In the genomic region with DNA sequence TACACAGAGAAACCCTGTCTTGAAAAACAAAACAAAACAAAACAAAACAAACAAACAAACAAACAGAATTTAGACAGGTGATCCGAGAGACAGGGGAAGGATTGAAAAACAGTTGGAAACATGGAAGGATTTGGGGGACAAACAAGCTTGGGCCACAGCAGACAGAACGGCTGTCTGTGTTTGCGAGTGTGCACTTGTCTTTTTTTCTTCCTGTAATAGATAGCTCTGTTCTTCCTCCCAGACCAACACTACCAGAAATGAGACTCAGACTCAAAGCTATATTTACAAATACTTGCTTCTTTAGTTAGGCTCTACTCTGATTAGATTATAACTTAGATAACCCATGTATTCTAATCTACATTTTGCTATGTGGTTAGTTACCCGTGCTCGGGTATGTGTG, we compare ENCODE assay signal across 29 mouse cellular contexts. TPM values are rescaled to one million over a fixed set of nuclear protein-coding genes. Genes with fewer than 3 reads are reported as not detected.
DNase-seq lines count a peak whose midpoint lies in the region; ATAC-seq and TF ChIP-seq lines count a peak whose summit lies in the region.
"Had no signal": no experiment of that assay in that cellular context is flagged by ENCODE, and none has a peak within 500 bp of the region (broad histone marks: within the 10 kb centered on the region; RNA-seq: fewer than 3 reads in every experiment).

No protein-coding gene starts in this region.

- H3K4me1 ChIP-seq in liver, embryonic 11.5 days (replicated peaks; ENCODE audit: control insufficient read depth, insufficient read depth, low read length): peaks cover 23% of the 10 kb centered on the region
- H3K4me1 ChIP-seq in liver, embryonic 14.5 days (replicated peaks; ENCODE audit: control insufficient read depth in 2 of 2, insufficient read depth in 2 of 2, low read length in 1 of 2): peaks cover 42 to 47% of the 10 kb centered on the region in 2 experiments
- H3K4me1 ChIP-seq in liver, postnatal 0 days (ENCODE audit: insufficient read depth): peaks cover 19% of the 10 kb centered on the region
- no peaks in the 10 kb centered on the region for H3K4me1 ChIP-seq in midbrain, embryonic 16.5 days (ENCODE audit: control insufficient read depth, insufficient read depth, low read length)
- H3K4me1 ChIP-seq: embryonic facial prominence, embryonic 13.5 days; forebrain, embryonic 12.5 days; forebrain, embryonic 15.5 days; heart, embryonic 15.5 days; hindbrain, embryonic 10.5 days; hindbrain, embryonic 13.5 days had no signal

- peak overlapping the region; percentile 62; the same call in 1 of the 2 replicates for H3K27ac ChIP-seq in liver, embryonic 11.5 days (ENCODE audit: low read depth, low read length)
- H3K27ac ChIP-seq in liver, embryonic 14.5 days: peak overlapping the region; percentile 29
- 0 out of 2 replicates have a peak overlapping the region, but pooled peaks have one; percentile 6 for H3K27ac ChIP-seq in liver, postnatal 0 days (ENCODE audit: low read depth)
- H3K27ac ChIP-seq in midbrain, embryonic 16.5 days (ENCODE audit: low read length): no peak overlapping the region
- H3K27ac ChIP-seq: embryonic facial prominence, embryonic 10.5 days; embryonic facial prominence, embryonic 13.5 days; forebrain, embryonic 12.5 days; forebrain, embryonic 15.5 days; heart, embryonic 15.5 days; hindbrain, embryonic 10.5 days; hindbrain, embryonic 13.5 days had no signal

- peak overlapping the region; percentile 3; the same call in 1 of the 2 replicates for H3K4me2 ChIP-seq in liver, embryonic 11.5 days
- no peak overlapping the region; the same call in 1 of the 2 replicates for H3K4me2 ChIP-seq in liver, embryonic 14.5 days (ENCODE audit: low read depth)
- H3K4me2 ChIP-seq in liver, postnatal 0 days (ENCODE audit: low read depth, low read length): no peak overlapping the region
- H3K4me2 ChIP-seq in midbrain, embryonic 16.5 days (ENCODE audit: low read length): no peak overlapping the region
- H3K4me2 ChIP-seq: embryonic facial prominence, embryonic 13.5 days; forebrain, embryonic 12.5 days; forebrain, embryonic 15.5 days; heart, embryonic 12.5 days; heart, embryonic 15.5 days; hindbrain, embryonic 13.5 days had no signal

- no peak overlapping the region for H3K4me3 ChIP-seq in liver, embryonic 11.5 days (ENCODE audit: low read depth, low read length)
- no peak overlapping the region for H3K4me3 ChIP-seq in liver, embryonic 14.5 days (ENCODE audit: insufficient read depth in 1 of 2, low read depth in 2 of 2, low read length in 2 of 2)
- no peak overlapping the region for H3K4me3 ChIP-seq in liver, postnatal 0 days (ENCODE audit: low read depth, low read length)
- H3K4me3 ChIP-seq in midbrain, embryonic 16.5 days (ENCODE audit: low read depth, low read length): no peak overlapping the region
- H3K4me3 ChIP-seq: embryonic facial prominence, embryonic 10.5 days; embryonic facial prominence, embryonic 13.5 days; forebrain, embryonic 12.5 days; forebrain, embryonic 15.5 days; heart, embryonic 12.5 days; heart, embryonic 15.5 days; hindbrain, embryonic 10.5 days; hindbrain, embryonic 13.5 days had no signal

- H3K36me3 ChIP-seq in liver, embryonic 11.5 days (ENCODE audit: control insufficient read depth, insufficient read depth, low read length): no peaks in the 10 kb centered on the region
- no peaks in the 10 kb centered on the region for H3K36me3 ChIP-seq in liver, embryonic 14.5 days (replicated peaks; ENCODE audit: control insufficient read depth, insufficient read depth, low read depth)
- H3K36me3 ChIP-seq in liver, postnatal 0 days (replicated peaks; ENCODE audit: insufficient read depth, low read length): 0 out of 2 replicates have a peak, but pooled peaks cover 3% of the 10 kb centered on the region
- no peaks in the 10 kb centered on the region for H3K36me3 ChIP-seq in midbrain, embryonic 16.5 days (ENCODE audit: control insufficient read depth, insufficient read depth, low read length)
- H3K36me3 ChIP-seq: embryonic facial prominence, embryonic 10.5 days; embryonic facial prominence, embryonic 13.5 days; forebrain, embryonic 12.5 days; forebrain, embryonic 15.5 days; heart, embryonic 12.5 days; heart, embryonic 15.5 days; hindbrain, embryonic 10.5 days; hindbrain, embryonic 13.5 days had no signal

- no peak overlapping the region for H3K9ac ChIP-seq in liver, embryonic 11.5 days (ENCODE audit: low read depth, low read length)
- no peak overlapping the region for H3K9ac ChIP-seq in liver, embryonic 14.5 days (replicated peaks)
- no peak overlapping the region for H3K9ac ChIP-seq in liver, postnatal 0 days (replicated peaks)
- no peak overlapping the region for H3K9ac ChIP-seq in midbrain, embryonic 16.5 days (ENCODE audit: low read depth, low read length)
- H3K9ac ChIP-seq: embryonic facial prominence, embryonic 13.5 days; forebrain, embryonic 12.5 days; forebrain, embryonic 15.5 days; heart, embryonic 12.5 days; heart, embryonic 15.5 days; hindbrain, embryonic 13.5 days had no signal

- no peak for DNase-seq in liver, embryonic 11.5 days (ENCODE audit: low spot score)
- DNase-seq in liver: no peak
- no peak for DNase-seq in liver, embryonic 14.5 days (ENCODE audit: low read depth in 3 of 3, low spot score in 3 of 3)
- DNase-seq in liver, postnatal 0 days: no peak
- no peak for DNase-seq in urinary bladder, postnatal 14 days (ENCODE audit: low spot score)
- DNase-seq: adrenal gland, adult 2 months; adrenal gland, postnatal 25 days; cerebellum, adult 11-12 months; cerebellum, adult 8-10 months; cerebellum, postnatal 10 days; cerebellum, postnatal 36 days; embryo, embryonic 11 days; gastrocnemius, postnatal 25 days; heart, adult 18-20 months; heart, postnatal 10 days; heart, postnatal 36 days had no signal

- no peak for TF ChIP-seq EP300 in liver, embryonic 14.5 days (IDR thresholded peaks at IDR 0.05; ENCODE audit: low read depth)
- TF ChIP-seq EP300 in liver, postnatal 0 days (IDR thresholded peaks at IDR 0.05; ENCODE audit: low read depth): no peak

- peaks cover 9% of the 10 kb centered on the region; the same call in 1 of the 2 replicates for H3K9me3 ChIP-seq in liver, embryonic 11.5 days (ENCODE audit: control insufficient read depth, low read length)
- peaks cover 5% of the 10 kb centered on the region; the same call in 1 of the 2 replicates for H3K9me3 ChIP-seq in liver, embryonic 14.5 days (ENCODE audit: control insufficient read depth, low read length)
- H3K9me3 ChIP-seq in liver, postnatal 0 days (ENCODE audit: low read length): peaks cover 9% of the 10 kb centered on the region
- no peaks in the 10 kb centered on the region for H3K9me3 ChIP-seq in midbrain, embryonic 16.5 days (replicated peaks; ENCODE audit: control insufficient read depth, low read length, poor library complexity, severe bottlenecking)
- H3K9me3 ChIP-seq: forebrain, embryonic 15.5 days; heart, embryonic 15.5 days; hindbrain, embryonic 13.5 days had no signal

- 56% methylated on average over 5 of the region's 5 CpGs for WGBS in liver, embryonic 11.5 days
- 17% methylated on average over 5 of the region's 5 CpGs for WGBS in liver, embryonic 14.5 days (ENCODE audit: insufficient replicate concordance)
- 47% methylated on average over 5 of the region's 5 CpGs for whole genome bisulfite sequencing in liver, postnatal 0 days (ENCODE audit: insufficient replicate concordance)
- WGBS in midbrain, embryonic 16.5 days: 96% methylated on average over 5 of the region's 5 CpGs

- ATAC-seq in liver, embryonic 11.5 days (replicated peaks; ENCODE audit: low FRiP score): peak; percentile 7; the same call in 1 of the 2 replicates
- ATAC-seq in liver, embryonic 14.5 days (ENCODE audit: insufficient read depth): no peak
- ATAC-seq in liver, postnatal 0 days: no peak
- no peak for ATAC-seq in monocyte, adult 5-6 weeks (replicated peaks; ENCODE audit: insufficient number of reproducible peaks, low FRiP score, low TSS enrichment, poor library complexity, severe bottlenecking)
- ATAC-seq in midbrain, embryonic 16.5 days: no peak
- no peak for ATAC-seq in erythroid progenitor cell, adult 5-6 weeks (replicated peaks; ENCODE audit: low FRiP score, poor library complexity, severe bottlenecking)
- ATAC-seq: forebrain, embryonic 15.5 days; hindbrain, embryonic 16.5 days; Patski had no signal

- no peak for TF ChIP-seq CTCF in liver, embryonic 14.5 days (IDR thresholded peaks at IDR 0.05; ENCODE audit: low read depth)
- no peak for TF ChIP-seq CTCF in liver, postnatal 0 days (IDR thresholded peaks at IDR 0.05; ENCODE audit: low read depth)

- H3K27me3 ChIP-seq in liver, embryonic 11.5 days (replicated peaks; ENCODE audit: control insufficient read depth, insufficient read depth, low read length): no peaks in the 10 kb centered on the region
- no peaks in the 10 kb centered on the region for H3K27me3 ChIP-seq in liver, embryonic 14.5 days (ENCODE audit: control insufficient read depth, insufficient read depth, low read length)
- H3K27me3 ChIP-seq in liver, postnatal 0 days (ENCODE audit: insufficient read depth, low read length): no peaks in the 10 kb centered on the region
- no peaks in the 10 kb centered on the region for H3K27me3 ChIP-seq in midbrain, embryonic 16.5 days (ENCODE audit: control insufficient read depth, insufficient read depth, low read depth, low read length)
- H3K27me3 ChIP-seq: embryonic facial prominence, embryonic 13.5 days; forebrain, embryonic 12.5 days; forebrain, embryonic 15.5 days; heart, embryonic 12.5 days; heart, embryonic 15.5 days; hindbrain, embryonic 13.5 days; Patski had no signal

RNA-seq across cellular contexts. Expression of gene Atp13a3, which starts 51.6 kb away (rescaled TPM):
- polyA plus RNA-seq in liver, embryonic 11.5 days (2014; fragmentation: Nextera tagmentation; extraction: Ambion mirVana): 22.6 and 23.0 TPM in 2 replicates
- 11.7 and 14.8 TPM in 2 replicates for polyA plus RNA-seq in liver, embryonic 14.5 days (2012; rRNA removed)
- polyA plus RNA-seq in liver, embryonic 14.5 days (2014; fragmentation: Nextera tagmentation; extraction: Ambion mirVana): 8.7 and 10.7 TPM in 2 replicates
- 9.0 and 9.9 TPM in 2 replicates for polyA plus RNA-seq in liver, postnatal 0 days (2015; fragmentation: Nextera tagmentation; extraction: Ambion mirVana)
- 54.6 to 83.2 TPM (median 70.1 TPM) in 3 replicates for total RNA-seq in monocyte, adult 5-6 weeks (2017)
- 7.5 and 8.3 TPM in 2 replicates for polyA plus RNA-seq in midbrain, embryonic 16.5 days (2015; fragmentation: Nextera tagmentation; extraction: Ambion mirVana)
- total RNA-seq in erythroid progenitor cell, adult 5-6 weeks (2015; ENCODE audit: low replicate concordance): 51.6 and 66.7 TPM in 2 replicates
- 41.6 and 48.3 TPM in 2 replicates for total RNA-seq in erythroid progenitor cell, adult 5-6 weeks (2017; ENCODE audit: low replicate concordance)
